Mouse (Mus musculus): Measurements from ENCODE around the gene Zfp800.
A peak's percentile ranks its signal among the peaks of the same experiment; 100 is the strongest.

The Zfp800 gene

DNA sequence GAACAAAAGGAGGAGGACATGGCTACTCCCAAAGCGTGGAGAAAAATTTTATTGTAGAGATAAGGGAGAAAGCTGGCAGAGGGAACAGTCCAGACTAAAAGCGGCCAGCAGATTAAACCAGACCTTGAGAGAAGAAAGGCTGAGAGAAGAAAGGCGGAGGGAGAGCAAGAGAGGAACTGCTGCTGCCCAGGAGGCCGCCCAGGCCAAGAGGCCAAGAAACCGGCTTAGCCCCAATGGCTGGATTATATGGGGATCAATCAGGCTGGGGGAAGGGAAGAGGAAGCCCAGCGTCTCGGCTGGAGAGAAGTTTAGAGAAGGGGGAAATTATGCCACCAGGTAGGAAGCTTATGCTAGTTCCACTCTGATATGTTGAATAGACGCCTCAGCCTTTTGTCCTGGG is 101.5 kb downstream of the Zfp800 start:
- no peak for TF ChIP-seq GATA4 (IDR thresholded peaks at IDR 0.05; ENCODE audit: insufficient replicate concordance, low read length)

GRCm38 (mm10) chr6:28295581-28295980 is 102.2 kb downstream of the Zfp800 start:
- TF ChIP-seq GATA4 (IDR thresholded peaks at IDR 0.05; ENCODE audit: insufficient replicate concordance, low read length): no peak

DNA sequence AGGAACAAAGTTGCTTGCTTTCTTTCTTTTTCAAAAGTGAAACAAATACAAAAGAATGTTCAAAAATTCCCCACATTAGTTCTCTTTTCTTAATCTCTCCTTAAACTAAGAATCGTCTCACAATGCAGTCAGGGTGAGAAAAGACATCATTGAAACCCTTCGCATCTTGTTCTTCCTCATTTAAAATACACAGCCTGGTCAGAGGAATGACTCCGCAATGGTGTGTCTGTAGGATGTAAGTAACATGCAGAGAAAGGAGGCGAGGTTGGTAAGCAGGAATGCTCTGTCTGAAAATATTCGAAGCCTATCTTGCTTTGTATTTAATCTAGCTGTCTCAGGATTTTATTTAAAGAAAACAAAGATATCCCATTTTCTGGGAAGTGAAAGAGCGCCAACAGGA is 105.0 kb downstream of the Zfp800 start:
- TF ChIP-seq GATA4 (IDR thresholded peaks at IDR 0.05; ENCODE audit: insufficient replicate concordance, low read length): peak; percentile 44; the same call in 1 of the 2 replicates

GRCm38 (mm10) chr6:28279886-28280285 is 117.9 kb downstream of the Zfp800 start:
- TF ChIP-seq GATA4 (IDR thresholded peaks at IDR 0.05; ENCODE audit: insufficient replicate concordance, low read length): no peak

DNA sequence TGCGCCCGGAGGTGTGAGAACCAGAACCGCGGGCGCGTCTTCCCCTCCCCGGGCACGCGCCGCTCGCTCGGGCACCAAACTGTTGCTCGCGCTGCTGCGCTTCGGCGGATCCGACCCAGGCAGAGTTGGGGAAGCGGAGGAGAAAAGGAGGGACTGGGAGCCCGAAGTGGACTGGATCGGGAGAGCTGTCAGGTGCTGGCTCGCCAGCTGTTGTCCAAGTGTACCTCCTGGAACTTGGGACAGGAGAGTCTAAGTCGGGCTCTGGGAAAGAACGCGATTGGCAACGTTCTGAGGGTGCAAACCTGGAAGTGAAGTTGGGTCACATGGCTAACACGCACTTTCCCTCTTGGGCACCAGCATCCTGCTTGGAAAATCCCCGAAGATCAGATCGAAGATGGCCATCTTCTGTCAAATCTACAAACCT is 135.6 kb downstream of the Zfp800 start:
- TF ChIP-seq GATA4 (IDR thresholded peaks at IDR 0.05; ENCODE audit: insufficient replicate concordance, low read length): no peak

GRCm38 (mm10) chr6:28261307-28262197 is 136.3 kb downstream of the Zfp800 start:
- no peak for TF ChIP-seq GATA4 (IDR thresholded peaks at IDR 0.05; ENCODE audit: insufficient replicate concordance, low read length)

DNA sequence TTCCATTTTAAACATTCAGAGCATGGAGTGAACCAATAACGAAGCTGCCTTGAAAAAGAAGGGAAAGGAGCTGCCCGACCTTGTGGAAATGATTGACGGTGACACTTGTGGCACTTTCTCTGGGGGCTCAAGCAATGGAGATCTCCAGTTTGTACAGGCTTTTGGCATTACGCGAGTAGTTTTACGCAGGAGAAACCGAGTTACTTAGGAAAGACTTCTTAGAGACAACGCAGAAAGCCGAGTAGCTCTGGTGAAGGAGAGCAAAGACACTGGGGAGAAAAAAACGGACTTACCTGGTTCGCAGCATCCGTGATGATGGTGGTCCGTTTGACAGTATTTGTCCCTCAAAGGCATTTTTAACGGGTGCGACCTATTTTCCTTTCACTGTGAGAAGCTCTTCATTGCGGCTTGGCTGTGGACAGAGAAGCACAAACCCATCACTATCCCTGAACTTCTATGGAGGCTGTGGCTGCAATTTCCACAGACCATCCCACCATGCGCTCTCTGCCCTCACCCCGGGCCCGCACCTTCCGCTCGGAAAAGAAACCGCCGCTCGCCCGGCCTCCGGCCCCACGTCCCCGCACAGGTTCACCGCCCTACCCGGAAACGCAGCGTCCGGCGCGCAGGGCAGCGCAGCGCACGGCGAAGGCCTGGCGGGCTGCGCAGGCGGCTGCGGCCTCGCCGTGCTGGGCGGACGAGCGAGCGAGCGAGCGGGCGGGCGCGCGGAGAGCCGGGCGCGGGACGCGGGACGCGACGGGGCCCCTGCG is 137.2 kb downstream of the Zfp800 start:
- no peak for TF ChIP-seq GATA4 (IDR thresholded peaks at IDR 0.05; ENCODE audit: insufficient replicate concordance, low read length)

GRCm38 (mm10) chr6:28259750-28260149 is 138.1 kb downstream of the Zfp800 start:
- no peak for TF ChIP-seq GATA4 (IDR thresholded peaks at IDR 0.05; ENCODE audit: insufficient replicate concordance, low read length)

GRCm38 (mm10) chr6:28258440-28258839 is 139.4 kb downstream of the Zfp800 start:
- TF ChIP-seq GATA4 (IDR thresholded peaks at IDR 0.05; ENCODE audit: insufficient replicate concordance, low read length): no peak

DNA sequence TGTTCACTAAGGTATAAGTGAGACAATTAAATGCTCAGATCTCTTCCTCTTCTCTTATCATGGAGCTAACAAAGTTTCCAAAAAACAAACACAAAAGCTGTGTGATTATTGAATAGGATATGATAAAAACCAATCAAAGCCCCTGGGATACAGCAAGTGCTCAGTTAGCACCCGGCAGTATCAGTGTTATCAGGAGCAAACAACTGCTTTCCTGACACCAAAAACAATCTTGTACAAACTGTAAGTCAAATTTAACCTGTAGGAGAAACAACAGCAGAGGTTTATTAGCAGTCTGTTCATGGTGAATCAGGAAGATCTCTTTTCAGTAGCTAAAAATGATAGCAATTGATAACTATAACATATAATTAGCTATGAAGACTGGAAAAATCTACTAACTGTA is 140.0 kb downstream of the Zfp800 start:
- TF ChIP-seq GATA4 (IDR thresholded peaks at IDR 0.05; ENCODE audit: insufficient replicate concordance, low read length): no peak

DNA sequence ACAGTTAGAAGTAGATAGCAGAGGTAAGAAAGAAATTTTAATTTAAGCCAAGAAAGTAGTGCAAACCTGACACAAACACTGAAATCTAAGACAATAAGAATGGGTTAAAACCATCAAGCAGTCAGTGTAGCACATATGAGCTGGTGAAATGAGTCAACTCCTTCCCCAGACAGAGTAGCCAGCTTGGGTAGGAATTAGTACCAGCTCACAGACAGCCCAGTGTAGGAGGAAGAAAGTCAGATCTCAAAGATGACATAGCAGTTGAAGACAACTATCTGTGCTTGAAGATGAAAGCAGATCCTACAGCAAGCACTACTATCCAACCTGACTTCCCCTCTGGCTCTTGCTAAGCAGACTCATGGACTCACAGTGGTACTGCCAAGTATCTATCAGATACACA is 145.0 kb downstream of the Zfp800 start:
- TF ChIP-seq GATA4 (IDR thresholded peaks at IDR 0.05; ENCODE audit: insufficient replicate concordance, low read length): no peak

DNA sequence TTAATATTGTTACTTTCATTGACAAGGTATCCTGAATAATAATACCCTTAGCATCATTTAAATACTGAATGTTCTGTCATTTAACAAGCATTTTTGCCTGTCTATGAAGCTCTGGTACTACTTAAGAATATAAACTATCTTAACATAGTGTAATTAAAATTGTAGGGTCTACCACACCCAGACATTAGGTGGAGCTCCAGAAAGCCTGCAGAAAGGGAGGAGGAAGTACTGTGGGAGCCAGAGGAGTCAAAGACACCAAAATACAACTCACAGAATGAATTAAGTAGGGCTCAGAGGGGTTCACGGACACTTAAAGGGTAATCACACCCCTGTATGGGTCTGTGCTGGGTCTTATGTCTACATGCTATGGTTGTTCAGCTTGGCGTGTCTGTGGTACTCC is 149.6 kb downstream of the Zfp800 start:
- TF ChIP-seq GATA4 (IDR thresholded peaks at IDR 0.05; ENCODE audit: insufficient replicate concordance, low read length): no peak

- no peak for TF ChIP-seq GATA4 (IDR thresholded peaks at IDR 0.05; ENCODE audit: insufficient replicate concordance, low read length)
These were observed 165.0 kb downstream of the Zfp800 start for GRCm38 (mm10) chr6:28232618-28233361.

DNA sequence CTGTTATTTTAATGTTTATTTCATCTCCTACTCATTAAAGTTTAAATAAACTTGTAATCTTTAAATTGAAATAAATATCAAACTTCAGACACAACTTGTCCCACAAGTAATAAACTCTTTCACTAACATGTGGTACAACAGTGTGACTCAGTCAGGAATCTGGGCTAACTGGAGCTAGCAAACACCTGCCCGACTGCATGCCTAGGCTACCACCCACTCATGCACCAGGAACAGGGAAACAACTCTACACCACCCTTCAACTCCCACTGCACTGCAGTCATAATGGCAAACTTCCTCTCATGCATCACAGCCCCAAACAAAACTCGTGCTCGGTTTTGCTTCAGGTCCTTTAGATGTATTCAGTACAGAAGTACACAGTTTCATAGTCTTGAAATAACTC is 169.7 kb downstream of the Zfp800 start:
- no peak for TF ChIP-seq GATA4 (IDR thresholded peaks at IDR 0.05; ENCODE audit: insufficient replicate concordance, low read length)

GRCm38 (mm10) chr6:28221017-28221416 is 176.8 kb downstream of the Zfp800 start:
- TF ChIP-seq GATA4 (IDR thresholded peaks at IDR 0.05; ENCODE audit: insufficient replicate concordance, low read length): no peak
